Mouse (Mus musculus) spleen, adult 2 months (tissue): ENCODE measurements at regions not wholly inside any gene's neighbourhood (a gene's known extent, or its start where the extent isn't known, plus 50 kb on each side); places are given as distances from the start of the nearest gene placed in this dataset.

Source experiments
- CTCF ChIP-seq: fragments of 200-500 bp; IDR thresholded peaks from 2 replicates; pipeline ENCODE4 v1.5.1; 2011; ENCODE audit warnings: mild to moderate bottlenecking, inconsistent platforms; ENCODE audit not compliant: insufficient read depth, insufficient read length, insufficient replicate concordance; ENCODE audit errors: extremely low read depth
- POLR2A ChIP-seq: fragments of 200-500 bp; IDR thresholded peaks from 2 replicates; pipeline ENCODE4 v1.6.1; 2011; ENCODE audit warnings: low read depth, low read length, inconsistent platforms

- no peak for TF ChIP-seq POLR2A
- TF ChIP-seq CTCF = no peak
These were observed 194.9 kb downstream of the Etnk1 start for GRCm38 (mm10) chr6:143361963-143362362.
